Mouse (Mus musculus): ENCODE data around the gene Spdl1. TPM values are rescaled to one million over a fixed set of nuclear protein-coding genes. Genes with fewer than 3 reads are reported as not detected.

Gene Spdl1
- total and polyA plus RNA-seq, 3 experiments, result 45.2 to 72.8 (median 61.1) TPM

DNA sequence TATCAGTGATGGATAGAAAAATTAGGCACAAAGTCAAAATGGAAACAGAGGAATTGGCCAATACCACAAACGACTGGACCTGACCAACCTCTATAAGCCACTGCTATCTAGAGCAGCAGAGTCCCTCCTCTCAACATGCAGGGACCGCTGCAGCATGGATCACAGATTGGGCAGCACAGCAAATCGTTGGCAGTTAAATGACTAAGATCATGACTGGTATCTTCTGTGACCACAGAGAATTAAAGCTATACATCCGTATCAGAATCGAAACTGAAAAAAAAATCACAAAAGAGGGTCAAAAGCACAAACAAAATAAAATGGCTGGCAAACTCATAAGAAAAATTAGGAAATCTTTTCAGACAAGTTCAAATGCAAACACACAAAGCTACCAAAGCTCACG, 71.3 kb downstream of the Spdl1 start:
- Histone ChIP-seq H3K27ac (ENCODE audit: insufficient read depth, low read depth) (peak overlapping the region; percentile 75), H3K27me3 (replicated peaks) (no peaks in the 10 kb centered on the region), H3K36me3 (replicated peaks in 1 of 2; ENCODE audit: control insufficient read depth in 1 of 2, insufficient read depth in 1 of 2, low read length in 1 of 2) (peaks cover 31 to 67% of the 10 kb centered on the region in 2 experiments), H3K9ac (ENCODE audit: insufficient read depth, low read depth) (peak overlapping the region; percentile 56), H3K4me3 (replicated peaks in 1 of 3; ENCODE audit: low read depth in 2 of 3, low read length in 2 of 3, poor library complexity in 1 of 3) (peak overlapping the region in 1 of 3 experiments; percentile 17), H3K4me2 (ENCODE audit: insufficient read depth, low read depth, poor library complexity, severe bottlenecking) (peak overlapping the region; percentile 93), H3K4me1 (ENCODE audit: control insufficient read depth in 1 of 2, insufficient read depth in 2 of 2) (peaks cover 14 to 86% of the 10 kb centered on the region in 2 experiments), H3K79me2 (replicated peaks; ENCODE audit: control insufficient read depth, extremely low read depth, insufficient read depth, poor library complexity, severe bottlenecking) (peaks cover 94% of the 10 kb centered on the region), H3K9me3 (replicated peaks; ENCODE audit: low read length) (peaks cover 19% of the 10 kb centered on the region)
- in situ Hi-C loops (cut with MboI; ENCODE audit: low pct_ligation_motif_present, low pct_unique_long_range_greater_than_20kb, low sequenced_read_pairs), result no loop called here
- TF ChIP-seq ZNF384 (IDR thresholded peaks at IDR 0.05; ENCODE audit: low read depth, low read length), result peak; percentile 63; the same call in 1 of the 2 replicates
- TF ChIP-seq NRF1 (IDR thresholded peaks at IDR 0.05; ENCODE audit: low read depth, low read length), result no peak
- TF ChIP-seq USF2 (conservative IDR thresholded peaks at IDR 0.05; ENCODE audit: low read depth, low read length), result no peak
- no peak for TF ChIP-seq USF1 (IDR thresholded peaks at IDR 0.05; ENCODE audit: low read depth, low read length)
- peak; percentile 1; the same call in 1 of the 2 replicates for TF ChIP-seq BHLHE40 (IDR thresholded peaks at IDR 0.05; ENCODE audit: low read depth, low read length)
- TF ChIP-seq TCF12 (IDR thresholded peaks at IDR 0.05; ENCODE audit: low read depth, low read length), result peak; percentile 28; the same call in 1 of the 2 replicates
- peak; percentile 33; the same call in 1 of the 2 replicates for TF ChIP-seq JUND (conservative IDR thresholded peaks at IDR 0.05; ENCODE audit: low read depth, low read length)
- no peak for TF ChIP-seq GABPA (IDR thresholded peaks at IDR 0.05; ENCODE audit: insufficient replicate concordance, low read depth, low read length)
- peak; percentile 4; the same call in 1 of the 2 replicates for TF ChIP-seq ETS1 (conservative IDR thresholded peaks at IDR 0.05; ENCODE audit: low read depth, low read length)
- 0 out of 2 replicates have a peak, but pooled peaks have one; percentile 9 for TF ChIP-seq SIN3A (IDR thresholded peaks at IDR 0.05; ENCODE audit: low read length)
- TF ChIP-seq EP300 (IDR thresholded peaks at IDR 0.05; ENCODE audit: low read length), result 0 out of 2 replicates have a peak, but pooled peaks have one; percentile 36
- no peak for TF ChIP-seq CHD1 (IDR thresholded peaks at IDR 0.05; ENCODE audit: low read depth, low read length)
- TF ChIP-seq JUN (IDR thresholded peaks at IDR 0.05; ENCODE audit: insufficient read depth, low read depth, low read length), result no peak
- no peak for TF ChIP-seq CTCF (conservative IDR thresholded peaks at IDR 0.05 in 1 of 2, IDR thresholded peaks at IDR 0.05 in 1 of 2; ENCODE audit: low read depth in 2 of 2, low read length in 2 of 2)
- TF ChIP-seq MAFK (IDR thresholded peaks at IDR 0.05; ENCODE audit: insufficient replicate concordance, low read length), result no peak
- peak; percentile 78 for TF ChIP-seq IRF4 (IDR thresholded peaks at IDR 0.05; ENCODE audit: low read depth, low read length)
- no peak for TF ChIP-seq E2F4 (IDR thresholded peaks at IDR 0.05; ENCODE audit: insufficient replicate concordance, low read depth, low read length)
- TF ChIP-seq MAZ (IDR thresholded peaks at IDR 0.05; ENCODE audit: low read depth, low read length), result no peak
- peak; percentile 67 for DNase-seq (ENCODE audit: extremely low read depth)
- dilution Hi-C loops (cut with MboI; ENCODE audit: extremely low pct_ligation_motif_present, extremely low pct_unique_long_range_greater_than_20kb, low sequenced_read_pairs), result no loop called here

DNA sequence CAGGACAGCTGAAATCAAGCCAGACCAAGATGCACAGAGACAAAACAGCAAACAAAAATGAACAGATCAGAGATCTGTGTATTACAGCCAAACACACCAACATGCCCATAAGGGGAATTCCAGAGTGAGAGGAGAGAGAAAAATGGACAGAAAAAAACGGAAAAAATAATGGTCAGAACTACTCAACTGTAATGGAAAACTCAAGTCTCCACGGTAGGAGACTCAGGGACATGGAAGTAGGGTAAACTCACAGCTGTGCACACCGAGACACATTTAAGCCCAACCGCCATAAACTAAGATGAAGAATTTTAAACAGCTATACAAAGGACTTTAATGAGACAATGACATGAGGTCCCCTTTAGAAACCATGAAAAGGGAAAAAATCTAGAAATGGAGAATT, 73.9 kb downstream of the Spdl1 start:
- Histone ChIP-seq H3K9ac (ENCODE audit: insufficient read depth, low read depth) (no peak overlapping the region), H3K9me3 (replicated peaks; ENCODE audit: low read length) (peaks cover 12% of the 10 kb centered on the region), H3K27me3 (replicated peaks) (no peaks in the 10 kb centered on the region), H3K27ac (ENCODE audit: insufficient read depth, low read depth) (no peak overlapping the region), H3K4me2 (ENCODE audit: insufficient read depth, low read depth, poor library complexity, severe bottlenecking) (peak overlapping the region; percentile 51), H3K36me3 (replicated peaks in 1 of 2; ENCODE audit: control insufficient read depth in 1 of 2, insufficient read depth in 1 of 2, low read length in 1 of 2) (peaks cover 43 to 73% of the 10 kb centered on the region in 2 experiments), H3K4me1 (ENCODE audit: control insufficient read depth in 1 of 2, insufficient read depth in 2 of 2) (peaks cover 14 to 71% of the 10 kb centered on the region in 2 experiments), H3K79me2 (replicated peaks; ENCODE audit: control insufficient read depth, extremely low read depth, insufficient read depth, poor library complexity, severe bottlenecking) (peaks cover 93% of the 10 kb centered on the region), H3K4me3 (replicated peaks in 1 of 3; ENCODE audit: low read depth in 2 of 3, low read length in 2 of 3, poor library complexity in 1 of 3) (no peak overlapping the region)
- dilution Hi-C loops (cut with MboI; ENCODE audit: extremely low pct_ligation_motif_present, extremely low pct_unique_long_range_greater_than_20kb, low sequenced_read_pairs), result no loop called here
- in situ Hi-C loops (cut with MboI; ENCODE audit: low pct_ligation_motif_present, low pct_unique_long_range_greater_than_20kb, low sequenced_read_pairs), result no loop called here
- TF ChIP-seq JUND (conservative IDR thresholded peaks at IDR 0.05; ENCODE audit: low read depth, low read length), result 0 out of 2 replicates have a peak, but pooled peaks have one; percentile 37
- peak; percentile 77 for TF ChIP-seq ZNF384 (IDR thresholded peaks at IDR 0.05; ENCODE audit: low read depth, low read length)
- peak; percentile 70 for TF ChIP-seq MEF2A (IDR thresholded peaks at IDR 0.05; ENCODE audit: borderline replicate concordance, low read depth, low read length)
- TF ChIP-seq EP300 (IDR thresholded peaks at IDR 0.05; ENCODE audit: low read length), result peak; percentile 86
- TF ChIP-seq IRF4 (IDR thresholded peaks at IDR 0.05; ENCODE audit: low read depth, low read length), result peak; percentile 48; the same call in 1 of the 2 replicates
- peak; percentile 80 for TF ChIP-seq ETS1 (conservative IDR thresholded peaks at IDR 0.05; ENCODE audit: low read depth, low read length)
- TF ChIP-seq TBP (conservative IDR thresholded peaks at IDR 0.05; ENCODE audit: low read depth, low read length), result no peak
- TF ChIP-seq NRF1 (IDR thresholded peaks at IDR 0.05; ENCODE audit: low read depth, low read length), result no peak
- peak; percentile 50 for DNase-seq (ENCODE audit: extremely low read depth)

Measured in CH12.LX (cell line).